Mouse (Mus musculus): ENCODE measurements around the gene Map3k1. TPM values are rescaled to one million over a fixed set of nuclear protein-coding genes. Genes with fewer than 3 reads are reported as not detected.

The Map3k1 gene
- polyA plus RNA-seq, 1 experiment from 2014 or later = 34.3 TPM

DNA sequence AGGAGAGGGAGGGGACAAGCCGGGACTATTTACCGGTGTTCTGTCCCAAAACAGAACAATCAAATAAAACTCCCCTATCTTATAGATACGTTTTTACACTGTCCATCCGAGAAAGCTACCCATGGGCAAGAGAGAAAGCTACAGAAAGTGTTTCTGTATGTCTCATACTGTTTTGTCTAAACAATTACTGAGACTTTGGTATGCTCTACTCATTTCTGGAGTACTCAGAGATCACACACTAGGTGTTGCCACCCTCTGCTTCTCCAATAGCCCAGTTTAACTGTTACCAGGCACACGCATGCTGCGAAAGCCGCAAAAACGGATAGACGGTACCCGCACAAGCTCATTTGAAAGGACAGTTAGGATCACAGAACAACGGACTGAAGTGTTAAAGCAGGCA is 17.2 kb downstream of the Map3k1 start:
- Histone ChIP-seq H3K4me3 (ENCODE audit: inconsistent target) (no peak overlapping the region), H3K27ac (no peak overlapping the region), H3K79me2 (ENCODE audit: inconsistent target) (peaks cover 100% of the 10 kb centered on the region), H3K36me3 (ENCODE audit: inconsistent target) (no peaks in the 10 kb centered on the region; the same call in 1 of the 2 replicates)
- 90% methylated on average over 11 of the region's 11 CpGs for WGBS (ENCODE audit: missing documents)

DNA sequence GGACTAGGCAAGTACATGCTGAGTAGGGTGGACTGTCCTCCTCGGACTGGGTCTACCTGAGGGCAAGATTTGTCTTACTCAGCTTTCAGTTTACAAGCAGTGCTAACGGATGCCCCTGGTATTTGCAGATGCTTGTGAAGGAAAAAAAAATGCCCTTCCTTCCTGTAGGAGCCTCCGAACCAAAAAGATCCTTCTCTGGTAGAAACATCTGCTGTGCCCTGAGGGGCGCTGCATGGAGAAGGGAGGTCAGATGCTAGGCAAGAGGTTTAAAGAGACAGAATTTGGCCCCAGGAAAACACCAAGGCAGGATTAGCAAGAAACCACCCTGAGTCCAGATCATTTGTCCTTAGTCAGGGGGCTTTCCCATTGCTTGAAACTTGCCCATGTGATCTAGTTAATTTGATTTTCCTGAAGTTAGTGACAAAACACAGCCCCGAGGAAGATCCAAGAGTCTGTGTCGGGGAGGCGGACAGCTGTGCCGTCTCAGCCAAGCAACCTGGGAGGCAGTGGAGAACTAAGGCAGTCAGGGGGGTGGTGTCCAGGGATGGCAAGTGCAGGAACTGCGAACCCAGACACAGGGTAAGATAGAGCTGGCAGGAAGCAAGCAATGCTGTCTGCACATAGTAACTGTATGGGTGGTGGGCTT is 19.2 kb downstream of the Map3k1 start:
- H3K79me2 ChIP-seq (ENCODE audit: inconsistent target) = peaks cover 100% of the 10 kb centered on the region
- 0 out of 2 replicates have a peak overlapping the region, but pooled peaks have one; percentile 8 for H3K27ac ChIP-seq
- H3K4me3 ChIP-seq (ENCODE audit: inconsistent target) = no peak overlapping the region
- H3K36me3 ChIP-seq (ENCODE audit: inconsistent target) = peaks cover 6% of the 10 kb centered on the region; the same call in 1 of the 2 replicates
- 48% methylated on average over 9 of the region's 9 CpGs for WGBS (ENCODE audit: missing documents)

DNA sequence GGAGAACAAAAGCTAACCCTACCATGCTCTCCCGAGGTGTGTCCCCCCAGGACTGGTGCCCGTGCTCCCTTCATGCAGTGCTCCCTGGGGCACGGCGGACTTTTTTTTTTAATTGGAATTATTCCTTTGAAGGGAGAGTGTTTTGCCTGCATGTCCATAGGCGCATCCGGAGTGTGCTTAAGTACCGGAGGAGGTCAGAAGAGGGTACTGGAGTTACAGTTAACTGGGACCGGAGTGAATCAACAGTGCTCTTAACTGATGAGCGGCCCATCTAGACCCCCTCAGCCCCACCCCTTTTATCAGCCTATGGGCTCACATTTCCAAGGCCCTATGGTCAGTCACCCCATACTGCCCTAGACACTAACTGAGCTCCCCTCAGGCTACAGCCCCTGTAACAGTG is 19.9 kb downstream of the Map3k1 start:
- Histone ChIP-seq H3K36me3 (ENCODE audit: inconsistent target) (peaks cover 6% of the 10 kb centered on the region; the same call in 1 of the 2 replicates), H3K4me3 (ENCODE audit: inconsistent target) (no peak overlapping the region), H3K79me2 (ENCODE audit: inconsistent target) (peaks cover 100% of the 10 kb centered on the region), H3K27ac (peak overlapping the region; percentile 22; the same call in 1 of the 2 replicates)
- 85% methylated on average over 9 of the region's 9 CpGs for WGBS (ENCODE audit: missing documents)

DNA sequence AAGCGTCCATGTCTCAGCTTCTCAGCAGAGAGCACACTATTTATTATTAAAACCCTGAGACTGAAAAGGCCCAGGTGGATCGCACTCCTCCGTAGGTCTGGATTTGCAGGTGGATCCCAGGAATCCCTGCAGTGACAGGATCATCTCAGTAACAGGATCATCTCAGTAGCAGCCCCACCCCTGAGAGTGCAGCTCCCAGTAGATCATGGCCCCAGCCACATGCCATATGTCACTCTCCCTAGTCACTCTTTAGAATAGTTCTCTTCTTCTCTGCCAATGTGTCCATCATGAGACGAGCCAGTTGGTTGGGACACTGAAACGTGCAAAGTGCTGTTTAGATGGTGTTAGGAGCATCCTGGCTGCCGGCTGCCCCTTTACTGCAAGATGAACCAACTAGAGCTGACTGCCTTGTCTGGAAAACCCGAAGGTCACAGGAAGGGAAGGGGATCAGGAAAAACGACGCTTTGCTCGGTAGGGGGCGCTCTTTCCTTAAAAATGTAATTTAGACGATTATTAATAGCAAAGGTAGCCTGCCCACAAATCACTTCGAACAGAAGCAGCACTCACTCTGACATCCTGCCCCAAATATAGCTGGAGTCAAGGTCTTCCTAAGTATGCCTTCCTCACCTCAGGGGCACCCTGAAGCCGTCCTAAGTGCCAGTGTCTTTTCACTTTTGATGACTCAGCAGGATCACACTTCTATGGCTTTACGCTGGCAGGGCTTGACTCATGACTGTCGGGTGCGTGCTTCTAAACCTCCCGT is 20.8 kb downstream of the Map3k1 start:
- H3K36me3 ChIP-seq (ENCODE audit: inconsistent target) = peaks cover 14% of the 10 kb centered on the region; the same call in 1 of the 2 replicates
- 29% methylated on average over 18 of the region's 18 CpGs for WGBS (ENCODE audit: missing documents)
- peak overlapping the region; percentile 22; the same call in 1 of the 2 replicates for H3K27ac ChIP-seq
- H3K4me3 ChIP-seq (ENCODE audit: inconsistent target) = no peak overlapping the region
- H3K79me2 ChIP-seq (ENCODE audit: inconsistent target) = peaks cover 100% of the 10 kb centered on the region

DNA sequence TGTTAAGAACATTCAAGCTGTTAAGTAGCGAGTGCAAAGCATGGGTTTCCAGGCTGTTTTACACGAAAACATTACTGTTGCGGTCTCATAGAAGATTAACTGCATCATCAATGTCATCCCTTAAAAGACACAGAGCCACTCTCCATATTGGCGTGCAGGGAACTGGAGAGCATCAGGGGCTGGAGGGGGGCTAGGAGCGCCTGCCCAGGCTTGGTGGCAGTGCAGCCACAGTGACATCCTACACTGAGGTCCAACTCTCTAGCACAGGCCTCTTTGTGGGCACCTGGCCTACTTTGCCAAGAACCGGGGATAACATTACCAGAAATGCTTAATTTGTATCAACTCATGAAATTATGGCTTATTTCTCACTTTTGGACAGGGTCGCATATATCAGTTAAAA is 22.2 kb downstream of the Map3k1 start:
- no peak overlapping the region for H3K27ac ChIP-seq
- 94% methylated on average over 6 of the region's 7 CpGs for WGBS (ENCODE audit: missing documents)
- peaks cover 23% of the 10 kb centered on the region; the same call in 1 of the 2 replicates for H3K36me3 ChIP-seq (ENCODE audit: inconsistent target)
- H3K4me3 ChIP-seq (ENCODE audit: inconsistent target) = no peak overlapping the region
- H3K79me2 ChIP-seq (ENCODE audit: inconsistent target) = peaks cover 100% of the 10 kb centered on the region

DNA sequence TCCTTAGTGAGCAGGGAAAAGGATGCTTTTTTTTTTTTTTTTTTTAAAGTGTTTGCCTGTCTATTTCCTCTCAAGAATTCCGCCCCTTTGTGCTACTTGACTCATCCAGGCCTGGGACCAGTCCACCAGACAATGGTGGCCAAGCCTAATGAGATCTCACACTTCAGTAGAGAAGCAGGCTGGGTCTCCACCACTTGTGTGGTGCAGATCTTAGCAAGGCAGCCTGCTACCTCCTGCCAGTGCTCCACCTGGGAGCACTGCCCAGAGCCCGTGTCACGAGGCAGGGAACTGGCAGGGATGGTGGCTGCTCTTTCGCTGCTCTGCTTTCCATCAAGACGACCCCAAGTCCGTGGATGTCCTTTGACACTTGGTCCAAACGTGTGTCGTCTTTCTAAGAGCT is 25.3 kb downstream of the Map3k1 start:
- WGBS (ENCODE audit: missing documents) = 95% methylated on average over 8 of the region's 8 CpGs
- Histone ChIP-seq H3K27ac (no peak overlapping the region), H3K4me3 (ENCODE audit: inconsistent target) (no peak overlapping the region), H3K79me2 (ENCODE audit: inconsistent target) (peaks cover 100% of the 10 kb centered on the region), H3K36me3 (ENCODE audit: inconsistent target) (peaks cover 23% of the 10 kb centered on the region; the same call in 1 of the 2 replicates)

DNA sequence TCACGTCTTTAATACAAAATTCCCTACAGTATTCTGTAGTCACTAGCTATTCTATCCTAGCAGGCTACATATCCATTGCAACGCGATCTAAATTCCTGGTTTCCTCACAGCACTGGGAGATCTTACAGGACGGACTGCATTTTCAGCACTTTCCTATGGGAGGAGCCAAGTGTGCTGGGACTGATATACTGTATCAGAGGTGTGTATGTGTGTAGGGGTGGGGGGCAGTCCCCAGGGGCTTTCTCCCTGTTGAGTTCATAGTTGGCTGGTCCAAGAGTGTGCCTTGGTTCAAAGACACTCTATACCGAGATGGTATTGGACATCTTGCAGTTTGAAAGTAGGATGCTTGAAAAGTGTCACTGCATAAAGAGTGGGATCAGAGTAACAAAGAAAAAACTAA is 29.3 kb downstream of the Map3k1 start:
- peaks cover 100% of the 10 kb centered on the region for H3K79me2 ChIP-seq (ENCODE audit: inconsistent target)
- H3K4me3 ChIP-seq (ENCODE audit: inconsistent target) = no peak overlapping the region
- H3K36me3 ChIP-seq (ENCODE audit: inconsistent target) = peaks cover 39% of the 10 kb centered on the region
- WGBS (ENCODE audit: missing documents) = 85% methylated on average over 5 of the region's 5 CpGs
- no peak overlapping the region for H3K27ac ChIP-seq

DNA sequence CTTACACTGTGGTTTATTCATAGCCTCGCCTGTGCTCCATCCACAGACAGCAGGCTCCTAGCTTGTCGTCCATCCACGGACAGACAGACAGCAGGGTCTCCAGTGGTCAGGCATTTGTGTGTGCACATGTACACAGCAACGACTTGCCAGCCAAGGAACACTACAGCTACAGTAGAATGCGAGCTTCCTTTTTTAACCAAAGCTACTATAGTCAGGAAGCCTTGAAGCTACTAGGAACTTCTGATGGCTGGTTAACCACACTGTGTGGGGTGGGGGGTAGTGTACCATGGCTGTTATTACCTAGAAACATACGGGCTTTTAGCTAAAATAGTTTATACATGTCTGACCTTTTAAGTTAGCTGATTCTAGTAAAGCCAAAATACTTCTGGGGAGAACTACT is 30.2 kb downstream of the Map3k1 start:
- WGBS (ENCODE audit: missing documents) = 0% methylated on average over 6 of the region's 6 CpGs
- 0 out of 2 replicates have a peak overlapping the region, but pooled peaks have one; percentile 10 for H3K27ac ChIP-seq
- no peak overlapping the region for H3K4me3 ChIP-seq (ENCODE audit: inconsistent target)
- peaks cover 44% of the 10 kb centered on the region for H3K36me3 ChIP-seq (ENCODE audit: inconsistent target)
- H3K79me2 ChIP-seq (ENCODE audit: inconsistent target) = peaks cover 100% of the 10 kb centered on the region

DNA sequence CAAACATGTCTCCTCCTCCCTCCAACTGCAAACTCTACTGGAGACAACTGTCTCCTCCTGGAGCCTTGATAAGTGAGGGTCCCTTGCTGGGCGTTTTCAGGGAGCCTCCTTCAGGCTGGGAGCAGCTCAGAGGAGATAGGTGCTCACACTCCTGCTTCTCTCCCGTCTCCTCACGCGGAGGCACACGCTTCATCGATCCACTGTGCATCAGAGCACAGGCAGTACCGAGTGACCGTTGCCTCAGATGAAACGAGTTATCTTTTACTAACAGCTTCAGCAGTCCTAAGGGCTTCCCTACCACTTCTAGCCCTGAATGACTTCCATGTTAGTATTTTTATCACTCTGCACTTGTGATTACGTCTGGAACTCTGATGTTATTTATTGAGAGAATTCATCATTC is 30.9 kb downstream of the Map3k1 start:
- WGBS (ENCODE audit: missing documents) = 91% methylated on average over 10 of the region's 10 CpGs
- H3K4me3 ChIP-seq (ENCODE audit: inconsistent target) = no peak overlapping the region
- peaks cover 100% of the 10 kb centered on the region for H3K79me2 ChIP-seq (ENCODE audit: inconsistent target)
- no peak overlapping the region for H3K27ac ChIP-seq
- H3K36me3 ChIP-seq (ENCODE audit: inconsistent target) = peaks cover 44% of the 10 kb centered on the region

DNA sequence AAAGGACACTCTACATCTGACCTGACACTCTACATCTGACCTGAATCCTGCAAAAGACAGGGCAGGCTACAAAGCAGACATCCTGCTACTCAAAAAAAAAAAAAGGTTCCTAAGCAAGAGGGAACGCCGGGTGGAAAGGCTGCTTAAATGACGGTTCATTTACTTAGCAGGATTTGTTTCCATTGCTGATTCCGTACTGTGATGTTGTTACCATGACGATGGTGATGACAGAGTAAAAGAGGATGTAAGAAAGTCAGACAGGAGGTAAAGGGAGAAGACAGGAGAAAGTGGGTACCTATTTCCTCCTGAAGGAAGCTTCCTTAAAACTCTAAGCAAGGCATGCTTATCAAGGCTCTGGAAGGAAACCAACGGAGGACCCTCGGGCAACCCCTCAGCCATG is 31.6 kb downstream of the Map3k1 start:
- Histone ChIP-seq H3K79me2 (ENCODE audit: inconsistent target) (peaks cover 100% of the 10 kb centered on the region), H3K27ac (no peak overlapping the region), H3K36me3 (ENCODE audit: inconsistent target) (peaks cover 44% of the 10 kb centered on the region), H3K4me3 (ENCODE audit: inconsistent target) (no peak overlapping the region)
- WGBS (ENCODE audit: missing documents) = 65% methylated on average over 7 of the region's 7 CpGs

DNA sequence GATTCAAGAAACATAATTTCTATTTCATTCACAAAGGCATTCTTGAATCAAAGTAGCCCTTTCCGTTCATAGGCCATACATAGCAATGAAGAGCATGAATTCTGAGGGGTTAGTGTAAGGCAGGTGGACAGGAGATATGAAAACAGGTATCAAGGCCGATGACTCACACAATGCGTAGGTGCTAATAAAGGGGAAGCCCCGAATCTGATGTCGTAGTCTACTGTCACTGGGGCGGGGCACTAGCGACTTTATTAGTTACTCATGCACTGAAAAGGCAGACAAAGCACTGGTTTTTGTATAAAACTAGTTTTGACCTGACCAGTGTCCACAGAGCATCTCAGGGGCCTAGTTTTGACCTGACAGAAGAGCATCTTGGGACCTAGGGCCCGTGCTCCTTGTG is 36.7 kb downstream of the Map3k1 start:
- 94% methylated on average over 8 of the region's 8 CpGs for WGBS (ENCODE audit: missing documents)
- no peak overlapping the region for H3K4me3 ChIP-seq (ENCODE audit: inconsistent target)
- peaks cover 85% of the 10 kb centered on the region for H3K79me2 ChIP-seq (ENCODE audit: inconsistent target)
- H3K27ac ChIP-seq = no peak overlapping the region
- H3K36me3 ChIP-seq (ENCODE audit: inconsistent target) = peaks cover 77% of the 10 kb centered on the region

DNA sequence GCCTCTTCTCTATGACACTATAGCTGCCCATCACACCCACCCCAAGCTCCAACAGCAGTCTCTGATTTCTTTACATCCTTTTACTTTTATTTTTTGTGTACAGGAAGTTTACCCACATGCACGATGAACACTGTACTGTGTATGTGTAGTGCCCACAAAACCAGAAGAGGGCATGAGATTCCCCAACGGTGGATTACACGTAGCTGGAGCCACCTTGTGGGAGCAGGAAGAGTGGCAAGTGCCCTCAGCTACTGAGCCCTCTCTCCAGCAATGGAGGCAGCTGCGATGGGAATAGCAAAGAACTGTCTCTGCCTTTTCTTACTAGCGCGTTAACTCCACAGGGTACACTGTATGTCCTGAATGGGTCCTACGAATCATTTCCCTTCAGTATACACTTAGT is 37.6 kb downstream of the Map3k1 start:
- Histone ChIP-seq H3K4me3 (ENCODE audit: inconsistent target) (no peak overlapping the region), H3K79me2 (ENCODE audit: inconsistent target) (peaks cover 76% of the 10 kb centered on the region), H3K27ac (no peak overlapping the region), H3K36me3 (ENCODE audit: inconsistent target) (peaks cover 82% of the 10 kb centered on the region)
- WGBS (ENCODE audit: missing documents) = 46% methylated on average over 7 of the region's 7 CpGs

DNA sequence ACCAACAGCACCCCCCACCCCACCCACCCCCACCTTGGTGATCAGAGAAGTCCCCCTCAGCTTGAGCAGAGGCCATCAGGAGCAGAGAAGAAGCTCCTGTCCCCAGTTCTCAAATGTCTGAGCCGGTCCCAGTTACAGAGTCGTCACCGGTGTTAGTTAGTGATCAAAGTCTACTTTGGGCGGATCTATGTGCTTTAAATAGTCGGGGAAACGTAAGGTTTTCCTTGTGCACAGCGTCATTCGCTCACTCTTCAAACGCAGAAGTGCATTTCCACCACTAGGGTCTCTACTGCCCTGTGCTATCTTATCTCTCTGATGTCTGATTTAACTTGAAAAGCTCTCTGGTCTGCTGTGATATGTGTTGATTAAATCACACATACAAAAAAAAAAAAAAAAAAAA is 38.0 kb downstream of the Map3k1 start:
- H3K79me2 ChIP-seq (ENCODE audit: inconsistent target) = peaks cover 72% of the 10 kb centered on the region
- no peak overlapping the region for H3K27ac ChIP-seq
- H3K4me3 ChIP-seq (ENCODE audit: inconsistent target) = no peak overlapping the region
- H3K36me3 ChIP-seq (ENCODE audit: inconsistent target) = peaks cover 82% of the 10 kb centered on the region
- whole genome bisulfite sequencing (ENCODE audit: missing documents) = 95% methylated on average over 9 of the region's 9 CpGs

DNA sequence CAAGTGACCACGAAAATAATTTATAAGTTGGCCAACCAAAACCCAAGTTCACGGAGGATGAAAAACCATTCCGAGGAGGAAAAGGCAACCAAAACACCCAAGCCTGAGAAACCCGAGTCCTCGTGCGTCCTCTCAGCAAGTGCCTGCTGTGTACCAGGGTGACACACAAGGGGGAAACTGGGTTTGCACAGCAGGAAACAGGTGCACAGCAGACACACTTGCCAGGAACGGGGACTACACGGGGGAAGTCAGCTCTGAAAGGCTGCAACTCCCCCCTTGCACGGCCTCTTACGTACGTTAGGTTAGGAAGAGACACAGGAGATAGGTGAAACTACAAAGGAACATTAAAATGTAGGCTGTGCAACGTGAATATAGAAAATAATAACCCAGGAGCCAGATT is 46.3 kb downstream of the Map3k1 start:
- Histone ChIP-seq H3K27ac (no peak overlapping the region), H3K79me2 (ENCODE audit: inconsistent target) (peaks cover 11% of the 10 kb centered on the region; the same call in 1 of the 2 replicates), H3K36me3 (ENCODE audit: inconsistent target) (peaks cover 98% of the 10 kb centered on the region), H3K4me3 (ENCODE audit: inconsistent target) (no peak overlapping the region)
- 70% methylated on average over 12 of the region's 12 CpGs for WGBS (ENCODE audit: missing documents)

DNA sequence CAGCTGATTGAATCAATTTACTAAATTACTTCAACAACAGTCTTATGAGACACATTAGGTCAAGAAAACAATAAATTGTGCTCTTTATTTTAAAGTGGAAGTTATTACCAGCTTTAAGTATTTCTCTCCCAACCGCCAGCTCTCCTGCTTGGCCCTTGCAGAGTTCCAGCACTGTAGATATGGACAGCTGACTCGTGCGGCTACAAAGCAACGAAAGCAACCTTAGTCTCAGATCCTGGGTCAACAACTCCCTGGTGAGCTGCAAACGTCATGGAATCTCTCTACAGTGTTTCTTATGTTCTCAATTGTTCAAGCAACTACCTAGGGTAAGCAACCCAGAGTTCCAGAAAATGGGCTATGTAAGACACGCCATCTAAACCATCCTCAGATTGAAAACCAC is 51.8 kb downstream of the Map3k1 start:
- Histone ChIP-seq H3K27ac (no peak overlapping the region), H3K36me3 (ENCODE audit: inconsistent target) (peaks cover 99% of the 10 kb centered on the region), H3K79me2 (ENCODE audit: inconsistent target) (no peaks in the 10 kb centered on the region; the same call in 1 of the 2 replicates), H3K4me3 (ENCODE audit: inconsistent target) (no peak overlapping the region)
- WGBS (ENCODE audit: missing documents) = 96% methylated on average over 6 of the region's 6 CpGs

Data from macrophage (primary cell).